Mouse (Mus musculus) thymus, postnatal 0 days (tissue): ENCODE results near the gene Gm21776. TPM values are rescaled to one million over a fixed set of nuclear protein-coding genes. Genes with fewer than 3 reads are reported as not detected.
"Not testable (repeated sequence)": the region's sequence is repeated elsewhere in the genome, so short reads cannot be mapped to it uniquely, and the experiment has no call there.

Source experiments
- DNase-seq: peaks from one replicate; pipeline ENCODE4 v3.0.0-alpha.2; 2015; ENCODE audit warnings: low spot score
- polyA plus RNA-seq: library from polyadenylated mRNA; unstranded; fragments of >200 nt; fragmentation: Nextera tagmentation; extraction: Ambion mirVana; gene quantifications from 2 replicates; pipeline ENCODE4 v1.2.1, GENCODE M21; 2015

Gene Gm21776
- polyA plus RNA-seq = not detected in 2 replicates

DNA sequence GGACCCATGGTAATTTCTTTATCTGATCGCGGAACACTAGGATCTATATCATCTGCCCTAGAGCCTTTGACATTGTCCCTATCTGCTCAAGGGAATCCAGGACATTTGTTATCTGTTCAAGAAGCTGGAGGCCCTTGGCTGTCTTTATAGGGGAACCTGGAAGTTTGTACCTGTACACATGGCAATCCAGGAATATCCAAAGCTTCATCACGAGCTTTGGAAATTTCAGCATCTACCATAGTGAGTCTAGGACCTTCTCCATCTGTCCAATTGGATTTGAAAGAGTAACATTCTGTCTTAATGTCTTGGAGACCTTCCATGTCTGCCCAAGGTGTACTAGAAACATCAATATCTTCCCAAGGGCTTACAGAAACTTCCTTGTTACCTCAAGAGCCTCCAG, at the start of gene Gm21776:
Gm21776 (plus strand) TSS at position 301 of the 400 bp plus-strand sequence.
- not testable (repeated sequence) for DNase-seq
